Comparison of ENCODE assay signal across 8 mouse cellular contexts in the genomic region with DNA sequence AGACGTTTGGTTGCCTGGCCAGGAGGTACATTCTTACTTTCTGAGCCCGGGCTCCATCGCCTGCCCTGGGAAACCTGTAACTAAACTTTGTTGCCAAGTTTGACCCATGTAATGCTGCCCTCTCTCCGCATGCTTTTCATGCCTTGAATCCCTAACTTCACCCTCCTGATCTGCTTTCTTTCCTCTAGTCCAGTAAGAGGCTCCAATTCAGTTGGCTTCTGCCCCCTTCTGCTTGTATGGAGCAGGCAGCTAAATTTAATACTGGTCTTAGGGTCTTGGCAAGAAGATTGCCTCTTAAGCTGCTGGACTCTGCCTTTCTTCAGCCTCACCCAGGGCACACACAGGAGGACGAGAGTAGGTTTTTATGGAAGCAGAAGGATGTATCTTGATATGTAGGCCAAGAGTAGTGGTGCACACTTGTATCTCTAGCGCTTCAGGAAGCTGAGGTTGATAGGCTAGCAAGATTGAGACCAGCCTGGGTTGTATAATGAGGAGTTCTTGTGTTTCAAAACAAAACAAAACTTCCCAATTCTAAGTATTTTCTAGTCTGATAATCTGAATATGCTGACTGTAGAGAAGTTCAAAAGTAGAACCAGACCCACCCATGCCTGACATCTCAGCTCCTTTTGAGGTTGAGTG. TPM values are rescaled to one million over a fixed set of nuclear protein-coding genes. Genes with fewer than 3 reads are reported as not detected.
A peak's percentile ranks its signal among the peaks of the same experiment; 100 is the strongest.
DNase-seq lines count a peak whose midpoint lies in the region; ATAC-seq and TF ChIP-seq lines count a peak whose summit lies in the region.

No protein-coding gene starts in this region.

- TF ChIP-seq CTCF in left cerebral cortex, adult 2 months (IDR thresholded peaks at IDR 0.05): no peak
- no peak for TF ChIP-seq CTCF in cortical plate, adult 2 months (IDR thresholded peaks at IDR 0.05; ENCODE audit: extremely low read depth, insufficient read depth, low read length)

- H3K4me3 ChIP-seq in left cerebral cortex, adult 2 months: peak overlapping the region; percentile 58
- H3K4me3 ChIP-seq in cortical plate, adult 2 months (ENCODE audit: insufficient read depth, low read length): peak overlapping the region; percentile 47

- peak; percentile 51 for ATAC-seq in monocyte, adult 5-6 weeks (replicated peaks; ENCODE audit: insufficient number of reproducible peaks, low FRiP score, low TSS enrichment, poor library complexity, severe bottlenecking)

- peaks cover 14% of the 10 kb centered on the region for H3K4me1 ChIP-seq in cortical plate, adult 2 months (ENCODE audit: control insufficient read depth, insufficient read depth, low read length)

- H3K27ac ChIP-seq in left cerebral cortex, adult 2 months: peak overlapping the region; percentile 96
- 0 out of 2 replicates have a peak overlapping the region, but pooled peaks have one; percentile 5 for H3K27ac ChIP-seq in cortical plate, adult 2 months (ENCODE audit: insufficient read depth, low read length)

- intact Hi-C loops in left cerebral cortex, adult 2 months (cut with DNase I): loop anchor here (2.0 kb wide), 2 partner anchors 61 to 73 kb away; no protein-coding TSS in a partner anchor
- intact Hi-C loops in left cerebral cortex, postnatal 10 days (cut with DNase I): no loop called here
- intact Hi-C loops in left cerebral cortex, postnatal 36 days (cut with DNase I): loop anchor here (2.0 kb wide), 1 partner anchor 59 kb away; no protein-coding TSS in a partner anchor

- no peak for TF ChIP-seq POLR2A in cortical plate, adult 2 months (IDR thresholded peaks at IDR 0.05; ENCODE audit: extremely low read depth, insufficient read depth, low read length)

- DNase-seq in left cerebral cortex, adult 2 months (ENCODE audit: extremely low spot score in 1 of 2, low spot score in 2 of 2): no peak
- no peak for DNase-seq in left cerebral cortex, postnatal 10 days (ENCODE audit: extremely low spot score in 1 of 2, low spot score in 2 of 2)
- DNase-seq in induced T-regulatory cell, adult 2 months (ENCODE audit: low read depth): peak; percentile 62
- DNase-seq in gastrocnemius, postnatal 25 days: no peak
- no peak for DNase-seq in left cerebral cortex, postnatal 36 days (ENCODE audit: low spot score in 2 of 2)
- no peak for DNase-seq in urinary bladder, postnatal 10 days (ENCODE audit: low spot score)

RNA-seq across cellular contexts. Expression of gene Rai1, which starts 10.9 kb away (rescaled TPM):
- 10 to 100 TPM; 85.4 to 86.3 TPM for total RNA-seq in left cerebral cortex, adult 2 months (2021)
- 10 to 100 TPM; 61.9 to 68.5 TPM for total RNA-seq in left cerebral cortex, postnatal 10 days (2021)
- 41.8 and 41.9 TPM in 2 replicates for polyA plus RNA-seq in cortical plate, adult 2 months (2012; rRNA removed)
- total RNA-seq in monocyte, adult 5-6 weeks (2017): 4.6 to 18.1 TPM (median 10.3 TPM) in 3 replicates
- total RNA-seq in gastrocnemius, postnatal 25 days (2021): 10 to 100 TPM; 17.3 to 21.6 TPM
- 10 to 100 TPM; 57.3 to 73.4 TPM for total RNA-seq in left cerebral cortex, postnatal 36 days (2021)
